Mouse (Mus musculus): ENCODE measurements around the gene Ttc7b. TPM values are rescaled to one million over a fixed set of nuclear protein-coding genes. Genes with fewer than 3 reads are reported as not detected.

Ttc7b gene
- polyA plus RNA-seq, 2 experiments = 7.3 to 28.1 TPM

DNA sequence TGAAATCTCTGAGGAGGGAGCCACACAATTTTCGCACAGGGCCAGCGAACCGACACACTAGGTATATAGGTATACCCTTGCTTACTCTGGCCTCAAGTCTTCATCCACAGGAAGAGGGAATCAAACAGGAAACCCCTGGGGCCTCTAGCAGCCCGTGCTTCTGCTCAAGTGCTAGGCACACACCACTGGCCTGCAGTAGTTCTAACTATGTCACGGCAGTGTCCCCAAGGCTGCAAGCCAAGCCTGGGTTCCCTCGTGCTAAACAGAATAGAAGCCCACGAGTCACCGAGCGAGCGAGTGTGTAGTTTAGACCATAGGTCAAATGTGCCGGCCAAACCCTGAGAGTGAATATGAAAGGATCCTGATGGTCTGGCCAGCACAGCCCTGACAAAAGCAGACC lies 114.5 kb downstream of the Ttc7b start:
- TF ChIP-seq POLR2A (IDR thresholded peaks at IDR 0.05; ENCODE audit: borderline replicate concordance, extremely low read depth, insufficient read depth, insufficient read length) = no peak
- Histone ChIP-seq H3K4me2 (replicated peaks; ENCODE audit: low read depth, low read length, severe bottlenecking) (no peak overlapping the region), H3K27me3 (ENCODE audit: control insufficient read depth, insufficient read depth, low read length) (no peaks in the 10 kb centered on the region), H3K9ac (ENCODE audit: low read depth, low read length, severe bottlenecking) (no peak overlapping the region), H3K27ac (replicated peaks; ENCODE audit: low read depth, low read length) (no peak overlapping the region), H3K9me3 (ENCODE audit: control insufficient read depth, low read length) (no peaks in the 10 kb centered on the region), H3K4me1 (ENCODE audit: control insufficient read depth, insufficient read depth, low read length) (no peaks in the 10 kb centered on the region), H3K36me3 (ENCODE audit: control insufficient read depth, insufficient read depth, low read length) (peaks cover 16% of the 10 kb centered on the region), H3K4me3 (replicated peaks; ENCODE audit: low read length) (no peak overlapping the region)
- ATAC-seq (ENCODE audit: low FRiP score, low read depth) (no peak), DNase-seq (ENCODE audit: low spot score) (no peak)
- 82% methylated on average over 11 of the region's 11 CpGs for WGBS

DNA sequence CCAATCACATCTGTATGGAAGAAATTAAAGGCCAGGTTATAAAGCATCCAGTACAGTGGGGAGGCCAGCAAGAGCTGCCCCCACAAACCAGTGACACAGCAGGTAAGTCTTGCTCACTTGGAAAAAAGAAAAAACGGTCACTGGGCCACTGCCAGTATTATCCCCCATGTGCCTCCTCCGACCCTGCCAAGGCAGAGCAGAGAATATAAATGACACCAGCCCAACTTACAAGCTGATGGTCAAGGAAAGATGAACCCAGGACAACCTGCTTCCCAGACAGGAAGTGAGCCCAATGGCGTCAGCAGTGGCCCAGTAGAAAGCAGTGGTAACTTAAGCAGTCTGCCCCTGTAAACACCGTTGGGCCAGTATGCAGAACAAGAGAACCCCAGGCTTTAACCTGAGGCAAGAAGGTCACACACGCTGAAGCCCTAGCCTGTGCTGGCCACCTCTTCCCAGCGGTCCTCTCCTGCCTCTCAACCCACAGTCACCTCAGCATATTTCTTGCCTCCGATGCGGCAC lies 115.1 kb downstream of the Ttc7b start:
- no peak overlapping the region for H3K4me3 ChIP-seq (replicated peaks; ENCODE audit: low read length)
- no peak for DNase-seq (ENCODE audit: low spot score)
- no peaks in the 10 kb centered on the region for H3K9me3 ChIP-seq (ENCODE audit: control insufficient read depth, low read length)
- H3K36me3 ChIP-seq (ENCODE audit: control insufficient read depth, insufficient read depth, low read length) = peaks cover 21% of the 10 kb centered on the region
- no peaks in the 10 kb centered on the region for H3K27me3 ChIP-seq (ENCODE audit: control insufficient read depth, insufficient read depth, low read length)
- 82% methylated on average over 8 of the region's 8 CpGs for WGBS
- no peak overlapping the region for H3K9ac ChIP-seq (ENCODE audit: low read depth, low read length, severe bottlenecking)
- ATAC-seq (ENCODE audit: low FRiP score, low read depth) = no peak
- H3K27ac ChIP-seq (replicated peaks; ENCODE audit: low read depth, low read length) = no peak overlapping the region
- H3K4me2 ChIP-seq (replicated peaks; ENCODE audit: low read depth, low read length, severe bottlenecking) = no peak overlapping the region
- no peaks in the 10 kb centered on the region for H3K4me1 ChIP-seq (ENCODE audit: control insufficient read depth, insufficient read depth, low read length)
- TF ChIP-seq POLR2A (IDR thresholded peaks at IDR 0.05; ENCODE audit: borderline replicate concordance, extremely low read depth, insufficient read depth, insufficient read length) = no peak

DNA sequence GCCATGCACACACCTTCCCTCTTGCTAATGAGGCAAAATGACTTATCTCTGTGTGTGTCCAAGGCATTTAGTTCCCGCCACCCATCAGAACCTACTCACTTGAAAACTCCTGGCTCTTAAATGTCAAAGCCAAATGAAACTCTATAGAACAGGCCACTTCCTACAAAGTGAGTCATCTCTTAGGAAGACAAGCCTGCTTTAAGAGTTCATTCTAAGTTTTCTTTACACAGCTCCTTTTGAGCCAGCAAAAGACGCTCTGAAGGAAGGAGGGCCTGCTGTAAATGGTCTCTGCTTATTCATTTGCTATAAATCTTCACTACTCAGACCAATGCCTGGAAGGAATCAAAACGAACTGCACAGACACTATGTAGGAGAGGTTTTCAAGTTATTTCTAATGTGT lies 116.2 kb downstream of the Ttc7b start:
- WGBS = 60% methylated on average over 3 of the region's 3 CpGs
- Histone ChIP-seq H3K36me3 (ENCODE audit: control insufficient read depth, insufficient read depth, low read length) (peaks cover 22% of the 10 kb centered on the region), H3K27ac (replicated peaks; ENCODE audit: low read depth, low read length) (no peak overlapping the region), H3K4me2 (replicated peaks; ENCODE audit: low read depth, low read length, severe bottlenecking) (no peak overlapping the region), H3K4me1 (ENCODE audit: control insufficient read depth, insufficient read depth, low read length) (no peaks in the 10 kb centered on the region), H3K9ac (ENCODE audit: low read depth, low read length, severe bottlenecking) (no peak overlapping the region), H3K9me3 (ENCODE audit: control insufficient read depth, low read length) (no peaks in the 10 kb centered on the region), H3K27me3 (ENCODE audit: control insufficient read depth, insufficient read depth, low read length) (no peaks in the 10 kb centered on the region), H3K4me3 (replicated peaks; ENCODE audit: low read length) (no peak overlapping the region)
- TF ChIP-seq POLR2A (IDR thresholded peaks at IDR 0.05; ENCODE audit: borderline replicate concordance, extremely low read depth, insufficient read depth, insufficient read length) = no peak
- DNase-seq (ENCODE audit: low spot score) = no peak
- no peak for ATAC-seq (ENCODE audit: low FRiP score, low read depth)

DNA sequence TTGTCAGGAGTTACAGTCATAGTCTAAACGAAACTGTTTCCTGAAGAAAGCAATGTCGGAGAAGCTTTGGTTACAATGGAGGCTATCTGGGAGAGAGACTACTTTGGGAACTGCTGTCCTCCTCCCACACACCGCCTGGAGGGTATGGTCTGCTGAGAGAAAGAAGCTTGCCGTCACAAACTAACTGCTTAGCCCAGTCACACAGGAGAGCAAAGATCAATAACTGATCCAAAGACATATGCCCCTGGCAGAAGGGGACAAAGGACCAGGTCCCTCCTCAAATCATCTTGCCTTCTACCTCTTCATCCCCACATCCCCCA lies 117.7 kb downstream of the Ttc7b start:
- Histone ChIP-seq H3K27ac (replicated peaks; ENCODE audit: low read depth, low read length) (no peak overlapping the region), H3K9me3 (ENCODE audit: control insufficient read depth, low read length) (no peaks in the 10 kb centered on the region), H3K36me3 (ENCODE audit: control insufficient read depth, insufficient read depth, low read length) (peaks cover 22% of the 10 kb centered on the region), H3K4me2 (replicated peaks; ENCODE audit: low read depth, low read length, severe bottlenecking) (no peak overlapping the region), H3K4me3 (replicated peaks; ENCODE audit: low read length) (no peak overlapping the region), H3K27me3 (ENCODE audit: control insufficient read depth, insufficient read depth, low read length) (no peaks in the 10 kb centered on the region), H3K4me1 (ENCODE audit: control insufficient read depth, insufficient read depth, low read length) (peaks cover 6% of the 10 kb centered on the region), H3K9ac (ENCODE audit: low read depth, low read length, severe bottlenecking) (no peak overlapping the region)
- no peak for TF ChIP-seq POLR2A (IDR thresholded peaks at IDR 0.05; ENCODE audit: borderline replicate concordance, extremely low read depth, insufficient read depth, insufficient read length)
- DNase-seq (ENCODE audit: low spot score) = no peak
- no peak for ATAC-seq (ENCODE audit: low FRiP score, low read depth)
- 88% methylated on average over 4 of the region's 4 CpGs for WGBS

DNA sequence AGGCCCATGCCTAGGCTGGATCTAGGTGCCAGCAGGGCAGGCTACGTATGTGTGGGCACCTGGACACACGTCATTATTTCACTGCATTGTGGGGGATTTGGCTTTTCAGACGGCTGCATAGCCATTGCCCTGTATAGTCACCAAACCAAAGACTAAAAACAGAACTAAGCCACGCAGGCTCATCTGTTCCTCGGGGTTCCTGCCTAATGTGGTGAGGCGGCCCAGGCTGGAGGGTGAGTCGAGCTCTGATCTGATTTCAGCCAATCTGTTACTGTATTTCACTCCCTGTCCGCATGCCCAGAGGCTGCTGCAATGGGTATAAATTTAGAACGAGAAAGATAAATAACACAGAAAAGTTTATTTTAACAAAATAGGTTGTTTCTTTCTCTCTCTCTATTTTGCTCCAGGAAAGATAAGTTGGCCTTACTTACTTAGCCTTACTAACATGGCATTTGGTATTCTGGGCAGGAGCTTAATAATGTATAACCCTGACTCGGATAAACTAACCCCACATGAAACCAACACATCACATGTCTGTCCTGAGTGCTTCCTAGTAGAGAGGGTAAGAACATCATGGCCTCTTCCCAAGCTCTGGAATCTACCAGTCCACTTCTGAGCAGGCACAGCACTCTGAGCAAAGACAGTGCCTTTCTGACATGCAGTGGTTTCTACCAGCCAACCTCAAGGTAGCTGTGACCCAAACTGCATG lies 118.2 kb downstream of the Ttc7b start:
- H3K9ac ChIP-seq (ENCODE audit: low read depth, low read length, severe bottlenecking) = no peak overlapping the region
- no peaks in the 10 kb centered on the region for H3K27me3 ChIP-seq (ENCODE audit: control insufficient read depth, insufficient read depth, low read length)
- 89% methylated on average over 10 of the region's 10 CpGs for WGBS
- H3K4me2 ChIP-seq (replicated peaks; ENCODE audit: low read depth, low read length, severe bottlenecking) = no peak overlapping the region
- TF ChIP-seq POLR2A (IDR thresholded peaks at IDR 0.05; ENCODE audit: borderline replicate concordance, extremely low read depth, insufficient read depth, insufficient read length) = no peak
- peaks cover 22% of the 10 kb centered on the region for H3K36me3 ChIP-seq (ENCODE audit: control insufficient read depth, insufficient read depth, low read length)
- H3K4me1 ChIP-seq (ENCODE audit: control insufficient read depth, insufficient read depth, low read length) = peaks cover 8% of the 10 kb centered on the region
- DNase-seq (ENCODE audit: low spot score) = no peak
- no peak for ATAC-seq (ENCODE audit: low FRiP score, low read depth)
- H3K4me3 ChIP-seq (replicated peaks; ENCODE audit: low read length) = no peak overlapping the region
- no peaks in the 10 kb centered on the region for H3K9me3 ChIP-seq (ENCODE audit: control insufficient read depth, low read length)
- no peak overlapping the region for H3K27ac ChIP-seq (replicated peaks; ENCODE audit: low read depth, low read length)

Measured in limb, embryonic 14.5 days (tissue).